Mouse (Mus musculus): ENCODE measurements at regions not wholly inside any gene's neighbourhood (a gene's known extent, or its start where the extent isn't known, plus 50 kb on each side); places are given as distances from the start of the nearest gene placed in this dataset.

GRCm38 (mm10) chr19:32905901-32906431 lies 148.7 kb downstream of the Pten start:
- DNase-seq = no peak
- peaks cover 22% of the 10 kb centered on the region for H3K4me1 ChIP-seq (ENCODE audit: control insufficient read depth, insufficient read depth, low read length)
- WGBS = 19% methylated on average over 8 of the region's 8 CpGs
- H3K4me3 ChIP-seq (replicated peaks; ENCODE audit: extremely low read depth, low read depth, low read length) = no peak overlapping the region
- TF ChIP-seq CTCF (IDR thresholded peaks at IDR 0.05; ENCODE audit: insufficient read depth, low read length) = no peak
- TF ChIP-seq POLR2A (IDR thresholded peaks at IDR 0.05; ENCODE audit: borderline replicate concordance, extremely low read depth, low read depth, low read length) = no peak

GRCm38 (mm10) chr19:32906820-32907219 lies 149.5 kb downstream of the Pten start:
- WGBS = 55% methylated on average over 5 of the region's 5 CpGs
- TF ChIP-seq POLR2A (IDR thresholded peaks at IDR 0.05; ENCODE audit: borderline replicate concordance, extremely low read depth, low read depth, low read length) (no peak), CTCF (IDR thresholded peaks at IDR 0.05; ENCODE audit: insufficient read depth, low read length) (no peak)
- DNase-seq = no peak
- peaks cover 22% of the 10 kb centered on the region for H3K4me1 ChIP-seq (ENCODE audit: control insufficient read depth, insufficient read depth, low read length)
- H3K4me3 ChIP-seq (replicated peaks; ENCODE audit: extremely low read depth, low read depth, low read length) = no peak overlapping the region

GRCm38 (mm10) chr19:32910050-32910462 lies 152.8 kb downstream of the Pten start:
- TF ChIP-seq POLR2A (IDR thresholded peaks at IDR 0.05; ENCODE audit: borderline replicate concordance, extremely low read depth, low read depth, low read length) (no peak), CTCF (IDR thresholded peaks at IDR 0.05; ENCODE audit: insufficient read depth, low read length) (no peak)
- no peak for DNase-seq
- WGBS = 83% methylated on average over 4 of the region's 4 CpGs
- H3K4me3 ChIP-seq (replicated peaks; ENCODE audit: extremely low read depth, low read depth, low read length) = no peak overlapping the region
- peaks cover 14% of the 10 kb centered on the region for H3K4me1 ChIP-seq (ENCODE audit: control insufficient read depth, insufficient read depth, low read length)

GRCm38 (mm10) chr19:32912323-32912722 lies 155.0 kb downstream of the Pten start:
- Histone ChIP-seq H3K4me1 (ENCODE audit: control insufficient read depth, insufficient read depth, low read length) (no peaks in the 10 kb centered on the region), H3K4me3 (replicated peaks; ENCODE audit: extremely low read depth, low read depth, low read length) (no peak overlapping the region)
- 87% methylated on average over 3 of the region's 3 CpGs for WGBS
- DNase-seq = no peak
- TF ChIP-seq POLR2A (IDR thresholded peaks at IDR 0.05; ENCODE audit: borderline replicate concordance, extremely low read depth, low read depth, low read length) (no peak), CTCF (IDR thresholded peaks at IDR 0.05; ENCODE audit: insufficient read depth, low read length) (no peak)

GRCm38 (mm10) chr19:32916507-32917280 lies 159.4 kb downstream of the Pten start:
- TF ChIP-seq CTCF (IDR thresholded peaks at IDR 0.05; ENCODE audit: insufficient read depth, low read length) (no peak), POLR2A (IDR thresholded peaks at IDR 0.05; ENCODE audit: borderline replicate concordance, extremely low read depth, low read depth, low read length) (no peak)
- H3K4me3 ChIP-seq (replicated peaks; ENCODE audit: extremely low read depth, low read depth, low read length) = no peak overlapping the region
- no peaks in the 10 kb centered on the region for H3K4me1 ChIP-seq (ENCODE audit: control insufficient read depth, insufficient read depth, low read length)
- WGBS = 68% methylated on average over 8 of the region's 8 CpGs
- no peak for DNase-seq

GRCm38 (mm10) chr19:32921021-32921420 lies 163.7 kb downstream of the Pten start:
- 72% methylated on average over 3 of the region's 3 CpGs for WGBS
- TF ChIP-seq POLR2A (IDR thresholded peaks at IDR 0.05; ENCODE audit: borderline replicate concordance, extremely low read depth, low read depth, low read length) (no peak), CTCF (IDR thresholded peaks at IDR 0.05; ENCODE audit: insufficient read depth, low read length) (no peak)
- DNase-seq = no peak
- H3K4me1 ChIP-seq (ENCODE audit: control insufficient read depth, insufficient read depth, low read length) = peaks cover 4% of the 10 kb centered on the region
- no peak overlapping the region for H3K4me3 ChIP-seq (replicated peaks; ENCODE audit: extremely low read depth, low read depth, low read length)

- 90% methylated on average over 3 of the region's 3 CpGs for WGBS
- H3K4me3 ChIP-seq (replicated peaks; ENCODE audit: extremely low read depth, low read depth, low read length) = no peak overlapping the region
- DNase-seq = no peak
- no peak for TF ChIP-seq CTCF (IDR thresholded peaks at IDR 0.05; ENCODE audit: insufficient read depth, low read length)
- no peak for TF ChIP-seq POLR2A (IDR thresholded peaks at IDR 0.05; ENCODE audit: borderline replicate concordance, extremely low read depth, low read depth, low read length)
- peaks cover 4% of the 10 kb centered on the region for H3K4me1 ChIP-seq (ENCODE audit: control insufficient read depth, insufficient read depth, low read length)
Observed at GRCm38 (mm10) chr19:32923911-32924310, 166.6 kb downstream of the Pten start.

GRCm38 (mm10) chr19:32925628-32926505 lies 168.6 kb downstream of the Pten start:
- Histone ChIP-seq H3K4me1 (ENCODE audit: control insufficient read depth, insufficient read depth, low read length) (peaks cover 4% of the 10 kb centered on the region), H3K4me3 (replicated peaks; ENCODE audit: extremely low read depth, low read depth, low read length) (no peak overlapping the region)
- WGBS = 62% methylated on average over 6 of the region's 6 CpGs
- no peak for DNase-seq
- TF ChIP-seq CTCF (IDR thresholded peaks at IDR 0.05; ENCODE audit: insufficient read depth, low read length) (no peak), POLR2A (IDR thresholded peaks at IDR 0.05; ENCODE audit: borderline replicate concordance, extremely low read depth, low read depth, low read length) (no peak)

GRCm38 (mm10) chr19:32926571-32926970 lies 169.3 kb downstream of the Pten start:
- 62% methylated on average over 4 of the region's 4 CpGs for WGBS
- TF ChIP-seq CTCF (IDR thresholded peaks at IDR 0.05; ENCODE audit: insufficient read depth, low read length) (no peak), POLR2A (IDR thresholded peaks at IDR 0.05; ENCODE audit: borderline replicate concordance, extremely low read depth, low read depth, low read length) (no peak)
- H3K4me1 ChIP-seq (ENCODE audit: control insufficient read depth, insufficient read depth, low read length) = peaks cover 4% of the 10 kb centered on the region
- H3K4me3 ChIP-seq (replicated peaks; ENCODE audit: extremely low read depth, low read depth, low read length) = no peak overlapping the region
- no peak for DNase-seq
